Mouse (Mus musculus) midbrain, embryonic 12.5 days (tissue): ENCODE data around the gene Myo15b. TPM values are rescaled to one million over a fixed set of nuclear protein-coding genes. Genes with fewer than 3 reads are reported as not detected.

Source experiments
- ATAC-seq: fragments of 200-750 bp; cut with Nextera tagmentation; 2 replicates; pipeline ENCODE4 v1.8.0; 2017; ENCODE audit warnings: low read depth, moderate TSS enrichment, moderate library complexity; ENCODE audit not compliant: low FRiP score
- H3K27ac ChIP-seq: fragments of 300-500 bp; sonication (generic); replicated peaks from 2 replicates; pipeline ENCODE4 v1.5.1; 2016; ENCODE audit warnings: mild to moderate bottlenecking
- H3K27me3 ChIP-seq: fragments of 300-500 bp; sonication (generic); 2 replicates; pipeline ENCODE4 v1.6.1; 2016; ENCODE audit warnings: mild to moderate bottlenecking
- H3K36me3 ChIP-seq: fragments of 300-500 bp; sonication (generic); 2 replicates; pipeline ENCODE4 v1.6.1; 2016
- H3K4me1 ChIP-seq: fragments of 300-500 bp; sonication (generic); 2 replicates; pipeline ENCODE4 v1.6.1; 2016
- H3K4me2 ChIP-seq: fragments of 300-500 bp; sonication (generic); replicated peaks from 2 replicates; pipeline ENCODE4 v1.6.1; 2016; ENCODE audit warnings: mild to moderate bottlenecking, moderate library complexity
- H3K4me3 ChIP-seq: fragments of 300-500 bp; sonication (generic); 2 replicates; pipeline ENCODE4 v1.5.1; 2016; ENCODE audit warnings: mild to moderate bottlenecking
- H3K9ac ChIP-seq: fragments of 300-500 bp; sonication (generic); replicated peaks from 2 replicates; pipeline ENCODE4 v1.6.1; 2016; ENCODE audit warnings: mild to moderate bottlenecking, moderate library complexity
- H3K9me3 ChIP-seq: fragments of 300-500 bp; sonication (generic); 2 replicates; pipeline ENCODE4 v1.6.1; 2016; ENCODE audit warnings: mild to moderate bottlenecking
- WGBS: fragments of 180-500 bp; shearing (Covaris S2); methylation state at CpG from one replicate; pipeline ENCODE4 v1.1.7; 2016; 5-methylcytosine and 5-hydroxymethylcytosine counted together
- polyA plus RNA-seq: library from polyadenylated mRNA; unstranded; fragments of >200 nt; fragmentation: Nextera tagmentation; extraction: Ambion mirVana; gene quantifications from 2 replicates; pipeline ENCODE4 v1.2.1, GENCODE M21; 2016

The Myo15b gene
- polyA plus RNA-seq, 1 experiment from 2014 or later, result 0.37 TPM

- no peaks in the 10 kb centered on the region for H3K9me3 ChIP-seq
- no peaks in the 10 kb centered on the region for H3K4me1 ChIP-seq
- ATAC-seq, result no peak
- H3K27ac ChIP-seq, result no peak overlapping the region
- no peak overlapping the region for H3K4me3 ChIP-seq
- 94% methylated on average over 5 of the region's 5 CpGs for WGBS
- H3K9ac ChIP-seq, result no peak overlapping the region
- H3K4me2 ChIP-seq, result no peak overlapping the region
- H3K27me3 ChIP-seq, result no peaks in the 10 kb centered on the region
- H3K36me3 ChIP-seq, result peaks cover 23% of the 10 kb centered on the region
Measured at GRCm38 (mm10) chr11:115911134-115911561, 52.9 kb downstream of the Myo15b start.

GRCm38 (mm10) chr11:115911632-115912376 lies 53.6 kb downstream of the Myo15b start, which contains the start of gene Smim6:
TSS of gene Smim6 (plus strand) at chr11:115912017.
- Histone ChIP-seq H3K4me2 (no peak within 1 kb of the TSS), H3K9ac (no peak within 1 kb of the TSS), H3K27me3 (no peaks in the 10 kb centered on the region), H3K9me3 (no peaks in the 10 kb centered on the region), H3K36me3 (peaks cover 28% of the 10 kb centered on the region), H3K4me1 (no peaks in the 10 kb centered on the region), H3K4me3 (no peak within 1 kb of the TSS), H3K27ac (no peak within 1 kb of the TSS)
- ATAC-seq, result no peak
- WGBS, result 90% methylated on average over 11 of the region's 11 CpGs

- no peak overlapping the region for H3K27ac ChIP-seq
- ATAC-seq, result no peak
- peaks cover 37% of the 10 kb centered on the region for H3K36me3 ChIP-seq
- no peak overlapping the region for H3K9ac ChIP-seq
- H3K27me3 ChIP-seq, result no peaks in the 10 kb centered on the region
- 92% methylated on average over 4 of the region's 4 CpGs for WGBS
- no peak overlapping the region for H3K4me2 ChIP-seq
- H3K4me1 ChIP-seq, result no peaks in the 10 kb centered on the region
- H3K4me3 ChIP-seq, result no peak overlapping the region
- no peaks in the 10 kb centered on the region for H3K9me3 ChIP-seq
Measured at GRCm38 (mm10) chr11:115916579-115916978, 58.4 kb downstream of the Myo15b start.

DNA sequence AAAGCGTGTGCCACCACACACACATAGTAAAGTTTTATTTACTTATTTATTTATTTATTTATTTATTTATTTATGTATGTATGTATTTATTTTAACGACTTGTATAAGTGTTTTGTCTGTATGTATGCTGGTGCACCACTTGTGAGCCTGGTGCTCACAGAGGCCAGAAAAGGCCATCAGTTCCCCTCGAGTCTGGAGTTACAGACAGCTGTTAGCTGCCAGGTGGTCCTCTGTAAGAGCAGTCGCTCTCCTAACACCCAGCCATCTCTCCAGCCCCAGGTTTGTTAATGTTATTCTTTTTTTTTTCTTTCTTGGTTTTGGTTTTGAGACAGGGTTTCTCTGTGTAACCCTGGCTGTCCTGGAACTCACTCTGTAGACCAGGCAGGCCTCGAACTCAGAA lies 60.4 kb downstream of the Myo15b start:
- Histone ChIP-seq H3K4me2 (no peak overlapping the region), H3K27me3 (no peaks in the 10 kb centered on the region), H3K27ac (no peak overlapping the region), H3K4me1 (no peaks in the 10 kb centered on the region), H3K9me3 (no peaks in the 10 kb centered on the region), H3K9ac (no peak overlapping the region), H3K36me3 (peaks cover 46% of the 10 kb centered on the region), H3K4me3 (no peak overlapping the region)
- 91% methylated on average over 5 of the region's 5 CpGs for WGBS
- ATAC-seq, result no peak

- no peak for ATAC-seq
- Histone ChIP-seq H3K27ac (no peak overlapping the region), H3K27me3 (no peaks in the 10 kb centered on the region), H3K4me3 (no peak overlapping the region), H3K9ac (no peak overlapping the region), H3K9me3 (no peaks in the 10 kb centered on the region), H3K4me1 (no peaks in the 10 kb centered on the region), H3K36me3 (peaks cover 48% of the 10 kb centered on the region), H3K4me2 (no peak overlapping the region)
- WGBS, result 95% methylated on average over 5 of the region's 5 CpGs
Measured at GRCm38 (mm10) chr11:115919073-115919472, 60.9 kb downstream of the Myo15b start.

GRCm38 (mm10) chr11:115920110-115920818 lies 62.1 kb downstream of the Myo15b start:
- H3K36me3 ChIP-seq, result peaks cover 48% of the 10 kb centered on the region

DNA sequence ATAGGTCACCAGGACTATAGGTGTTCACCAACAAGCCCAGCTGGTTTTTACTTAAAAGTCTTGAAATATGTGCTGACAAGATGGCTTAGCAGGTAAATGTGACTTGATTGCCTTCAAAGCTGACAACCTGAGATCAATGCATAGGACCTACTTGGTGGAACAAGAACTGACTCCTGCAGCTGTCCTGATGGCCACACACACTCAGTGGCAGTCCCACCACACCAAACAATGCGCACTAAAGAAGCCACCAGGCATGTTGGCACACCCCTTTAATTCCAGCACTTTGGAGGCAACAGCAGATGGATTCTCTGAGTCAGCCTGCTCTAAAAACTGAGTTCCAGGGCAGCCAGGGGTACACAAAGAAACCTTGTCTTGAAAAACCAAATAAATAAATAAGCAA lies 63.8 kb downstream of the Myo15b start:
- no peak for ATAC-seq
- 91% methylated on average over 1 of the region's 1 CpGs for WGBS
- Histone ChIP-seq H3K27ac (no peak overlapping the region), H3K4me3 (no peak overlapping the region), H3K27me3 (no peaks in the 10 kb centered on the region), H3K36me3 (peaks cover 39% of the 10 kb centered on the region), H3K4me2 (no peak overlapping the region), H3K9me3 (no peaks in the 10 kb centered on the region), H3K9ac (no peak overlapping the region), H3K4me1 (no peaks in the 10 kb centered on the region)

More at GRCm38 (mm10) chr11:115920110-115920818, 62.1 kb downstream of the Myo15b start:
- ATAC-seq, result no peak
- WGBS, result 55% methylated on average over 6 of the region's 6 CpGs
- Histone ChIP-seq H3K9me3 (no peaks in the 10 kb centered on the region), H3K4me2 (no peak overlapping the region), H3K9ac (no peak overlapping the region), H3K4me1 (no peaks in the 10 kb centered on the region), H3K27ac (no peak overlapping the region), H3K4me3 (no peak overlapping the region), H3K27me3 (no peaks in the 10 kb centered on the region)

DNA sequence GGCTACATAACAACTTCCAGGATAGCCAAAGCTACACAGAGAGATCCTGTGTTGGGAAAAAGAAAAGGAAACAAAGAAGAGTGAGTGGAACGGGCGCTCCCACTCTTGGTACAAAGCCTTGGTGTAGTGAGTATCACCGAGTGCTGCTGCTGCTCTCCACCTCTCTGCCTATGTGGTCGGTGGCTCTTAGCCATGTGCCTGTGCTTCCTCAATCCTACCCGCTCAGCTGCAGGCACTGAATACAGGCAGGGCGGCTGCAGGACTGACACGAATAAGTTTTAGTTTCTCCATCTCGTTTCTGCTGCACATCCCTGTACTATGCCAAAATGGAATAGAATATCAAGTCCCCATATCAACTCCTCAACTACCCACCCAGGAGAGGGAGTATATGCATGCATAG lies 70.8 kb downstream of the Myo15b start:
- Histone ChIP-seq H3K27ac (no peak overlapping the region), H3K9me3 (no peaks in the 10 kb centered on the region), H3K36me3 (peaks cover 36% of the 10 kb centered on the region), H3K27me3 (no peaks in the 10 kb centered on the region), H3K4me1 (peaks cover 12% of the 10 kb centered on the region), H3K4me3 (no peak overlapping the region), H3K4me2 (no peak overlapping the region), H3K9ac (no peak overlapping the region)
- ATAC-seq, result no peak
- WGBS, result 94% methylated on average over 8 of the region's 8 CpGs

- no peak overlapping the region for H3K4me3 ChIP-seq
- no peak overlapping the region for H3K9ac ChIP-seq
- H3K36me3 ChIP-seq, result peaks cover 31% of the 10 kb centered on the region
- H3K4me2 ChIP-seq, result no peak overlapping the region
- no peak for ATAC-seq
- H3K27ac ChIP-seq, result no peak overlapping the region
- H3K4me1 ChIP-seq, result peaks cover 20% of the 10 kb centered on the region
- 83% methylated on average over 3 of the region's 3 CpGs for WGBS
- no peaks in the 10 kb centered on the region for H3K9me3 ChIP-seq
- H3K27me3 ChIP-seq, result no peaks in the 10 kb centered on the region
Measured at GRCm38 (mm10) chr11:115929818-115930217, 71.6 kb downstream of the Myo15b start.

- Histone ChIP-seq H3K36me3 (peaks cover 31% of the 10 kb centered on the region), H3K4me1 (peaks cover 26% of the 10 kb centered on the region), H3K27me3 (no peaks in the 10 kb centered on the region), H3K4me2 (no peak overlapping the region), H3K27ac (no peak overlapping the region), H3K9ac (no peak overlapping the region), H3K9me3 (no peaks in the 10 kb centered on the region), H3K4me3 (no peak overlapping the region)
- ATAC-seq, result no peak
- 73% methylated on average over 3 of the region's 3 CpGs for WGBS
Measured at GRCm38 (mm10) chr11:115931235-115931634, 73.0 kb downstream of the Myo15b start.

- peak; percentile 99 for ATAC-seq
- H3K9ac ChIP-seq, result peak within 1 kb of the TSS; percentile 74
- H3K27me3 ChIP-seq, result no peaks in the 10 kb centered on the region
- under 1% methylated on average over 28 of the region's 28 CpGs for WGBS
- peak within 1 kb of the TSS; percentile 98 for H3K4me2 ChIP-seq
- no peaks in the 10 kb centered on the region for H3K9me3 ChIP-seq
- peaks cover 26% of the 10 kb centered on the region for H3K4me1 ChIP-seq
- peaks cover 37% of the 10 kb centered on the region for H3K36me3 ChIP-seq
- H3K4me3 ChIP-seq, result peak within 1 kb of the TSS; percentile 70
- no peak within 1 kb of the TSS for H3K27ac ChIP-seq
Measured at GRCm38 (mm10) chr11:115933108-115933746, 75.0 kb downstream of the Myo15b start, which contains the start of the genes Sap30bp and Recql5. TSS of gene Sap30bp (plus strand) at chr11:115933282. TSS of gene Recql5 (minus strand) at chr11:115933477.

DNA sequence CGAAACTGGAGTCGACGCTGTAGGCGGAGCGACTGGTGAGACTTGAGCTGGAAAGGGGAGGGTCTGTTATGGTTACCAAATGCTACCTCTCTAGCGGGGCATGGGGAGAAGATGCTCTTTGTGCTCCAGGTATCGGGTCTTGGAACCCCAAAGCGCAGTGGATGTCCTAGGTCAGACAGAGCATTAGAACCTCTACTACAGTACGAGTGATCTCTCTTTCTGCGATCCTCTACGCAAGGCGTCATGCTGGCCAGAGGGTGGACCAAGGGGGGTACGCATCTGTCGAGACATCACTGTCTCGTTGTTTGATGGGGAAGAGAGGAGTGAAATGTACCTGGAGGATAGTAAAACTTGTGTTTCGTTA lies 75.5 kb downstream of the Myo15b start:
- Histone ChIP-seq H3K9ac (peak overlapping the region; percentile 74), H3K4me3 (peak overlapping the region; percentile 70), H3K9me3 (no peaks in the 10 kb centered on the region), H3K27me3 (no peaks in the 10 kb centered on the region), H3K36me3 (peaks cover 37% of the 10 kb centered on the region), H3K4me1 (peaks cover 26% of the 10 kb centered on the region), H3K27ac (no peak overlapping the region), H3K4me2 (peak overlapping the region; percentile 98)
- peak; percentile 58; the same call in 1 of the 2 replicates for ATAC-seq
- WGBS, result 2% methylated on average over 16 of the region's 16 CpGs
